Mouse (Mus musculus): ENCODE measurements around the gene Arrdc2. TPM values are rescaled to one million over a fixed set of nuclear protein-coding genes. Genes with fewer than 3 reads are reported as not detected.
A peak's percentile ranks its signal among the peaks of the same experiment; 100 is the strongest.

Arrdc2 gene
- total RNA-seq, 2 experiments from 2014 or later = 4.3 to 27.1 TPM

GRCm38 (mm10) chr8:70808239-70808638 lies 31.3 kb downstream of the Arrdc2 start, which contains the start of gene Il12rb1:
TSS of gene Il12rb1 (plus strand) at chr8:70808449.
- DNase-seq = no peak

DNA sequence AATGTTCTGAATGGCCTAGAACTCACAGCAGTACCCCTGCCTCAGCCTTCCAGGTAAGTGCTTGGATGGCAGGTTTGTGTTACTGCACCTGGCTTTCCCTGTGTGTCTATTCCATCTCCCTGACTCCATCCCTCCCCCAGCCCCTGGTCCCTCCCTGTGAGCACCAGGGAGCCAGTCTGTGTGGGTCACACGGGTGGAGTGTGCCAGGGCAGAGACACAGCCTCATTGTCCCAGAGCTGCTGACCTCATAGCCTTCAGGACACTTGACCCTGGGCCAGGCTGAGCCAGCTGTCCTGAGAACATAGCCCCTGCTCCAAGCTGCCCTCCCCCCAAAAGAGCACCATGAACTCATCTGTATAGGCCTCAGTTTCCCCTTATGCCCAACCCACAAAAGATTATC lies 32.2 kb downstream of the Arrdc2 start:
- DNase-seq = no peak

DNA sequence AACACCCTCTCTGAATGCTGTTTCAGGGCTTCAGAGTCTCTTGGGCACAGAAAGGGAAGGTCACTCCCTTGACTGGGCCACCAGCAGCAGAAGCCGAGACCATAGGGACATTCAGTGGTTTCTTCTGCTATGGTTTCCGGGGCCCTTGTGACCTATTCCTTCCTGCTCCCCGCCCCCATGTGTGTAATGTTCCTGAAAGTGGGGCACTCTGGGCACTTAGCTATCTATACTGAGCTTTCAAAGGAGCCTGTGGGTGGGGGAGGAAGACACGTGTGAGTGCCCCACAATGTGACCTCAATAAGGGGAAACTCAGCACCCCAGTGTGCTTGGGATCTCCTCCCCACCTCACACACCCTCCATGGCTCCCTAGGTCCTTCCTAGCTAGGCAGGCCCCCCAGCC lies 33.0 kb downstream of the Arrdc2 start:
- no peak for DNase-seq

- DNase-seq = peak; percentile 89
Observed at GRCm38 (mm10) chr8:70804481-70805206, 34.9 kb downstream of the Arrdc2 start, which contains the start of gene Mast3. TSS of gene Mast3 (minus strand) at chr8:70805054.

DNA sequence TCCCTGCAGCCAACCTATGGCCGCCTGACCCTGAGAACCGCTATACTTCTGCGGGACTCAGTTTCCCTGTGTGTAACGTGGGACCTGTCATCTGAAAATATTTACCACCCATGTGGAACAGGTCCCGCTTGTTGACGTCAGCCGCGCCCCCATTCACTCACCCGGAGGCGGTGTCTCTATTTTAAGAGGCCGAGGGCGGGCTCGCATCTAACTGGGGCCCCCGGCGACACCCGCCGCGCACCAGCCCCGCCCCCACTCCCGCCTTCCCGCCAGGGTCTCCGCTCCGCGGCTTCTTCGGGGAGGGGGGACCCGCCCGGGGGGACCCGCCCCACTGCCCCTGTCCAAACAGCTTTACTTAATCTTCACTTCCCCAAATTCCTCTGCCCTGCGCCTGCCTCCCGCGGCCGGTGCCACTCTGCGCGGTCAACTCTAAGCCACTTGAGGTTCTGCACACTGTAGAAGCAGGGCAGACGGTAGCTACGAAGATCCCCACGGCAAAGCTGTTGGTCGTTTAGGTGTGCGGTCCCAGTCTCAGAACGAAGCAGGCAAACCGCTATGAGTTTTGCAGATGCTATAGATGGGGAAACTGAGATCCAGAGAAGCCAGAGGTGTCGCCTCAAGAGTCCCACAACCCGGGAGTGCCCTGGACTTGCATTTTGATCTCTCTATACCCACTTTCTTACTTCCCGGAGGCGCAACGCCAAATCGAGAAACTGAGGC lies 35.6 kb downstream of the Arrdc2 start:
- no peak for DNase-seq

GRCm38 (mm10) chr8:70802786-70803510 lies 36.6 kb downstream of the Arrdc2 start:
- DNase-seq = no peak

- no peak for DNase-seq
Observed at GRCm38 (mm10) chr8:70801830-70802229, 37.7 kb downstream of the Arrdc2 start.

- DNase-seq = no peak
Observed at GRCm38 (mm10) chr8:70801156-70801555, 38.4 kb downstream of the Arrdc2 start.

GRCm38 (mm10) chr8:70800648-70801047 lies 38.9 kb downstream of the Arrdc2 start:
- DNase-seq = no peak

- DNase-seq = no peak
Observed at GRCm38 (mm10) chr8:70798281-70798680, 41.2 kb downstream of the Arrdc2 start.

DNA sequence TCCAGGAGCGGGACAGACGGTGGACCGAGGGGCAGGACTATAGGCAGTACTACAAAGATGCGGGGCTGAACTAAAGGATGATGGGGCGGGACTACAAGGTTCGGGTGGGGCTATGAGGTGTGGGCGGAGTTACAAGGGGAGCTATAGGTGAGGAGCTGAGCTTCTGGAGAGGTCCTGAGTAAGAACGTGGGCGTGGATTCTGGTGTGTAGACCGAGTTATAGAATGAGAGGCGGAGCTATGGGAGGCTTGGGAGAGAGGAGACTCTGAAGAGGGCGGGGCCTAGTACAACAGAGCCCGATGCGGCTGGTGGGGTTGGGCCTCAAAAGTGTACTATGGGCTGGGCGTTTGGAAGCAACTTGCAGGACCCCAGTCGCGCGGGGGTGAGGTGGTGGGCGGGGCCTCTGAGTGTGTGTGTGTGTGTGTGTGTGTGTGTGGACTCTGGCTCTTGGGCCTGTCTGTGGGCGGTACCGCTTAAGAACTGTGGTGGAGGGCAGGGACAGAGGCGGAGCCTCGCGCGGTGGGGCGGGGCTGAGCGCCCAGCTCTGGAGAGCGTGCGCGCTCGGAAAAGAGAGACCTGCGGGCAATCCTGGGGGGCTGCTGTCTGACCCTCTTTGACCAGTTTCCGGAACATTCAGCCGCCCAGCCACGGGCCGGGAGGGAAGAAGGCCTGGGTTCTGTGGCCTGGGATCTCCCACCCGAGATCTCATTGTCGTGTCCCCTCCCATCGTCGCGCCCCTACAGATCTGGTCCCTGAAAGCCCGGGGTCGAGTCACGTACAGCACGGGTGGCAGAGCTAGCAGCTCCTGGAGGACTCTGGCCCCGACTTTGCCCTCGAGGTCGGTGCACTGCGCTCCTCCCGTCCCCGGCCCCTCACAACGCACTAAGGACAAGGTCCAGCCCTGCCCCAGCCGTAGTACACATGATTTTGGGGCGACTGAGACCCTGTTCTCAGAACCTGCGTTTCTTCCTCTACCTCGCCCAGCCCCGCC lies 42.1 kb downstream of the Arrdc2 start:
- peak; percentile 78 for DNase-seq

DNA sequence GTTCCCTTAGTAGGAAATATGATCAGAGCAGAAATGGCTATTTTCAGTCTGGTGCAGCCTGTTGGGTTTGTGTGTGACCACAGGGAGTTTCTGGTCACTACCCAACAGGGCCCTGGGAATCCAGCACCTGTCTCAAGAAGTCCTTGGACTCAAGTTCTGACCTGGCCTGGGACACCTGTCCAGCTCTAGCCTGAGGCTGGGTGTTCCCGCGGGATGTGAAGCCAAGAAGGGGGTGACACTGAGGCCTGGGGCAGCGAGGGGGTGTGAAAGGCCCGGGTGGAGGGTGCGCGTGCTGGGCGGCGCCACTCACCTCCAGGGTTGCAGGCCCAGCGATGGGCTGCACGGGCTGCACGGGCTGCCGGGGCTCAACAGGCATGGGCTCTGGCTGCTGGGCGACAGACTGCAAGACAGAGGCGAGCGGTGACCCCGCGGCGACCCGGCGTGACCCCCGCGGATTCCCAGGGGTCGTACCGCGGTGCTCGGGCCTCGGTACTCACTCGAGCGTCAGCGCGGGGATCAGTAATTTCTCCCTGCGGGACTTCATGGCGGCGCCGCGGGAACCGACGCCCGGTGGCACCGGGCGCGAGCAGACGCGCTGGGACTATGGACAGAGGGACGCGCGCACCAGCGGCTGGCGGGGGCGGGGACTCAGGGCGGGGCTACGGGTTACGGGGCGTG lies 43.0 kb downstream of the Arrdc2 start:
- peak; percentile 73 for DNase-seq

DNA sequence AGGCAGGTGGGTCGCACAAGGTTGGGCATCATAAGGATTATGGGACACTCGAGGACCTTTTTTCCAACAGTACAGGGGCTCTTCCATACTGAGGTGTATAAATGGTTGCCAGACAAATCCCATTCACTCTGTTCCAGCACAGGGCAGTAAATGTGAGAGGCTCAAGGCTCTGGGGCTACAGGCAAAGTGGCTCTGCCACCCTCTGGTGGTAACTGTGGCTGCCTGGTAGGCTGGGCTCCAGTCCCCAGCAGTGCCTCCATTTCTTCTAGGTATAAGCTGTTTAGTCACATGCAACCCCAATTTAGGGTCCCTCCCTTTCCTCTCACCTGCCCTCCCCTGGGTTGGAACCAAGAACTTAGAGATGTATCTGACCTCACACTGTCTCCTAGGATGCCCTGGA lies 44.1 kb downstream of the Arrdc2 start:
- no peak for DNase-seq

GRCm38 (mm10) chr8:70794215-70794614 lies 45.3 kb downstream of the Arrdc2 start:
- DNase-seq = no peak

DNA sequence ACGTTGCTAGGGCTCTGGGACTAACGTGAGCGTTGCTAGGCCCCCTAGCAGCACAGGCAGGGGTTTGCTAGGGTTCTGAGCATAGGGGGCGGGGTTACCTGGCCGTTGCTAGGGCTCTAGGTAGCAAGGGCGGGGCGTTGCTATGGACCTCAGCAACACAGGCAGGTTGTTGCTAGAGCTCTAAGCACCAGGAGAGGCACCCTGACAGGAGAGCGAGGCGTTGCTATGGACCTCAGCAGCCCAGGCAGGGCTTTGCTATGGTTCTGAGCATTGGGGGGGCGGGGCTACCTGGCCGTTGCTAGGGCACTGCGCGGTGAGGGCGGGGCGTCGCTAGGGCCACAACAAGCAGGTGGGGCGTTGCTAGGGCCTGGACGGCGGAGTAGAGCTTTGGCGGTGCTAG lies 46.8 kb downstream of the Arrdc2 start:
- DNase-seq = no peak

DNA sequence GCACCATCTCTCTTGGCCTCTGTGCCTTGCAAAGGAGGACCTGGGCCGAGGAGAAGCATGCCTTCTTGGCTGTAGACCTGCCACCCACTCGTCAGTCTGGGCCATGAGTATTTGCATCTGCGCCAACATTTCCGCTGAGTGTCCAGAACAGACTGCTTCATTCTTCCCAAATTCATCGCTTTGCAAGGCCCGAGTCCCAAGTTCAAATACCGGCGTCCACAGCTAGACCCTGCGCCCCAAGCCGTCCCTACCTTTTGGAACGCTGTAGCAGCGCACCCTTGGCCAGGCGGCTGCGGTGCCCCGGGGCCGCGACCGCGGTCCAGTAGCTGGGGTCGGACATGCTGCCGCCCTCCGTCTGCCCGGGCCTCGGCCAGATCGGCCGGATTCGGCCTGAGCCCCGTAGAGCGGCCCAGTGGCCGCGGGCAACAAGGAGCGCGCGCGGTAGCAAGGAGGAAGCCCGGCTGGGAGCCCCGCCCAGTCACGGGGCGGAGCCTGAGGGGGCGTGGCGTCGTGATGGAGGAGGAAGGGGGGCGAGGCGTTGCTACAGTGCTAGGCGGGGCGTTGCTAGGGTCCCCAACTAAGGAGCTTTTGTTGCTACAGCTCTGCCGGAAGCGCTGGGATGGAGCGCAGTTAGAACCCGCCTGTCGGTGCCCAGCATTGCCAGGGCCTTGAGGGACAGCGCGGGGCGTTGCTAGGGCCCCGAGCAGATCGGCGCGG lies 47.4 kb downstream of the Arrdc2 start:
- DNase-seq = peak; percentile 98

DNA sequence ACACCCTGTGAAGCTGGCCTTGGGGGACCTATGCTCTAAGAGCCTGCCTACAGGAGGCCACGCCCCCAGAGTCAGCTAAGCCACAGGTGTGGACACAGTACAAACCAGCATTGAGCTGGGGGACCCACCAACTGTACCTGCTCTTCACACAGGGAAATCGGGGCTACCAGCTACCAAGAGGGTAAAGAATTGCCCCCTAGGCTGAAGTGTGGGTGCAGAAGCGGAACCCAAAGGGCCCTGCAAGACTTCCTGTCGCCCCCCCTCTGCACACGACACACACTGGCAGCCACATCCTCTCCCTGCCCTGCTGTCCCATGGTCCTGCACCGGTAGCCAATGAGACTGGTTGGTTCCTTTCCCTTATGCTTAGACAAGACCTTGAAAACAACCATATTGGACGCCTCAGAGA lies 48.2 kb downstream of the Arrdc2 start:
- DNase-seq = no peak

GRCm38 (mm10) chr8:70790846-70791245 lies 48.7 kb downstream of the Arrdc2 start:
- no peak for DNase-seq

DNA sequence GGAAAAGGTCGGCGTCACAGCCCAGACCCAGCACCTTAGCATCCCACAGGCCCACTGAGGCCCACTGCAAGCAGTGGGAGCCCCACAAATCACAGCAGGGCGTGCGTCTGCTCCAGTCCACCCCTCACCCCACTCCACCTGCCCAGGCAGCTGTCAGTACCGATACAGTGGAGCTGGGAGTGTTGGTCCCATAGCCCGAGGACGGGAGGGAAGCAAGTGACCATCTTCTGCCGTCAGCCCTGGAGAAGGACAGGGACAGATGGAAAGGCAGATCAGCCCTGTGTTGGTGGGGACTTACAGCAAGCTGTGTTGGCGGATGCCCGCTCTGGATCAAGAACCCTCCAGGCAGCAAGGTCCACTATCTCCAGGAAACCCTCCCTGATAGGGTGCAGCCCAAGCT lies 50.5 kb downstream of the Arrdc2 start:
- DNase-seq = no peak

GRCm38 (mm10) chr8:70787941-70788667 lies 51.4 kb downstream of the Arrdc2 start:
- no peak for DNase-seq
